10 mouse cellular contexts compared by ENCODE assay signal in genomic region chr17:47899156-47899555, GRCm38 (mm10). TPM values are rescaled to one million over a fixed set of nuclear protein-coding genes. Genes with fewer than 3 reads are reported as not detected.
DNase-seq lines count a peak whose midpoint lies in the region; ATAC-seq and TF ChIP-seq lines count a peak whose summit lies in the region.
"Had no signal": no experiment of that assay in that cellular context is flagged by ENCODE, and none has a peak within 500 bp of the region (broad histone marks: within the 10 kb centered on the region; RNA-seq: fewer than 3 reads in every experiment).

No protein-coding gene starts in this region.

- H3K9ac ChIP-seq in heart, embryonic 11.5 days (ENCODE audit: low read depth, low read length): no peak overlapping the region
- H3K9ac ChIP-seq in forebrain, embryonic 14.5 days (ENCODE audit: low read length): no peak overlapping the region
- H3K9ac ChIP-seq in lung, embryonic 15.5 days: no peak overlapping the region

- H3K9me3 ChIP-seq in heart, embryonic 11.5 days (replicated peaks; ENCODE audit: control insufficient read depth, low read length): no peaks in the 10 kb centered on the region
- peaks cover 7% of the 10 kb centered on the region for H3K9me3 ChIP-seq in E14TG2a.4 (ENCODE audit: low read length)
- no peaks in the 10 kb centered on the region for H3K9me3 ChIP-seq in forebrain, embryonic 14.5 days (replicated peaks; ENCODE audit: control insufficient read depth, low read length)
- no peaks in the 10 kb centered on the region for H3K9me3 ChIP-seq in lung, embryonic 15.5 days
- H3K9me3 ChIP-seq: limb, embryonic 13.5 days had no signal

- no peak for TF ChIP-seq CTCF in E14TG2a.4 (conservative IDR thresholded peaks at IDR 0.05; ENCODE audit: low read length)

- intact Hi-C loops in heart, postnatal 36 days (cut with DNase I): no loop called here

- ATAC-seq in heart, embryonic 11.5 days (replicated peaks; ENCODE audit: insufficient number of reproducible peaks, low FRiP score, low TSS enrichment): no peak
- no peak for ATAC-seq in forebrain, embryonic 14.5 days
- ATAC-seq in lung, embryonic 15.5 days (ENCODE audit: borderline replicate concordance, extremely low read depth, low FRiP score, low TSS enrichment): peak; percentile 64
- no peak for ATAC-seq in megakaryocyte progenitor cell, adult 5-6 weeks (replicated peaks; ENCODE audit: poor library complexity)

- 25% methylated on average over 4 of the region's 4 CpGs for WGBS in heart, embryonic 11.5 days (ENCODE audit: insufficient replicate concordance)
- 21% methylated on average over 4 of the region's 4 CpGs for WGBS in forebrain, embryonic 14.5 days
- 12% methylated on average over 4 of the region's 4 CpGs for WGBS in lung, embryonic 15.5 days

- peaks cover 16% of the 10 kb centered on the region for H3K36me3 ChIP-seq in heart, embryonic 11.5 days (ENCODE audit: control insufficient read depth, insufficient read depth, low read length)
- peaks cover 83% of the 10 kb centered on the region for H3K36me3 ChIP-seq in E14TG2a.4 (ENCODE audit: insufficient read depth, low read length)
- H3K36me3 ChIP-seq in forebrain, embryonic 14.5 days (ENCODE audit: control insufficient read depth, insufficient read depth, low read length): peaks cover 30% of the 10 kb centered on the region
- H3K36me3 ChIP-seq in lung, embryonic 15.5 days: peaks cover 60% of the 10 kb centered on the region

- H3K4me2 ChIP-seq in heart, embryonic 11.5 days: no peak overlapping the region
- H3K4me2 ChIP-seq in forebrain, embryonic 14.5 days (ENCODE audit: low read length): no peak overlapping the region
- H3K4me2 ChIP-seq in lung, embryonic 15.5 days: no peak overlapping the region
- H3K4me2 ChIP-seq: limb, embryonic 13.5 days had no signal

- no peak overlapping the region for H3K4me3 ChIP-seq in heart, embryonic 11.5 days (ENCODE audit: low read depth, low read length)
- peak overlapping the region; percentile 41; the same call in 1 of the 2 replicates for H3K4me3 ChIP-seq in E14TG2a.4 (replicated peaks; ENCODE audit: low read length)
- no peak overlapping the region for H3K4me3 ChIP-seq in forebrain, embryonic 14.5 days (ENCODE audit: low read depth, low read length)
- H3K4me3 ChIP-seq in lung, embryonic 15.5 days: no peak overlapping the region
- H3K4me3 ChIP-seq: limb, embryonic 13.5 days had no signal

- no peak for DNase-seq in heart, postnatal 36 days
- no peak for DNase-seq in forebrain, embryonic 14.5 days (ENCODE audit: low spot score)
- DNase-seq in right cerebral cortex, postnatal 10 days (ENCODE audit: low spot score in 2 of 2): no peak
- DNase-seq in cerebellum, postnatal 36 days: no peak
- DNase-seq: kidney, postnatal 36 days had no signal

- 0 out of 2 replicates have a peak overlapping the region, but pooled peaks have one; percentile 7 for H3K27ac ChIP-seq in heart, embryonic 11.5 days (ENCODE audit: low read depth, low read length)
- peak overlapping the region; percentile 41; the same call in 1 of the 2 replicates for H3K27ac ChIP-seq in forebrain, embryonic 14.5 days (ENCODE audit: low read depth, low read length)
- peak overlapping the region; percentile 63 for H3K27ac ChIP-seq in lung, embryonic 15.5 days
- H3K27ac ChIP-seq: limb, embryonic 13.5 days had no signal

- peaks cover 23% of the 10 kb centered on the region for H3K4me1 ChIP-seq in heart, embryonic 11.5 days (ENCODE audit: control insufficient read depth, insufficient read depth, low read length)
- peaks cover 78% of the 10 kb centered on the region for H3K4me1 ChIP-seq in E14TG2a.4 (replicated peaks; ENCODE audit: low read depth, low read length)
- peaks cover 15% of the 10 kb centered on the region for H3K4me1 ChIP-seq in forebrain, embryonic 14.5 days (ENCODE audit: control insufficient read depth, insufficient read depth, low read length)
- peaks cover 48% of the 10 kb centered on the region for H3K4me1 ChIP-seq in lung, embryonic 15.5 days

- no peaks in the 10 kb centered on the region for H3K27me3 ChIP-seq in heart, embryonic 11.5 days (ENCODE audit: control insufficient read depth, insufficient read depth, low read length)
- H3K27me3 ChIP-seq in E14TG2a.4 (ENCODE audit: insufficient read depth, low read length): no peaks in the 10 kb centered on the region
- no peaks in the 10 kb centered on the region for H3K27me3 ChIP-seq in forebrain, embryonic 14.5 days (replicated peaks; ENCODE audit: control insufficient read depth, insufficient read depth, low read length)
- no peaks in the 10 kb centered on the region for H3K27me3 ChIP-seq in lung, embryonic 15.5 days
- H3K27me3 ChIP-seq: limb, embryonic 13.5 days had no signal

RNA-seq across cellular contexts. Expression of gene Foxp4, which starts 25.3 kb away (rescaled TPM):
- polyA plus RNA-seq in heart, embryonic 11.5 days (2014; fragmentation: Nextera tagmentation; extraction: Ambion mirVana): 15.6 and 21.1 TPM in 2 replicates
- total RNA-seq in heart, postnatal 36 days (2021): 10 to 100 TPM in 1 of 2 experiments, 1 to 10 TPM in 1; 9.5 to 11.3 TPM
- polyA plus RNA-seq in forebrain, embryonic 14.5 days (2014; fragmentation: Nextera tagmentation; extraction: Ambion mirVana): 20.3 and 29.9 TPM in 2 replicates
- 23.7 and 24.1 TPM in 2 replicates for polyA plus RNA-seq in lung, embryonic 15.5 days (2015; fragmentation: Nextera tagmentation; extraction: Ambion mirVana)
- 20.1 and 21.3 TPM in 2 replicates for total RNA-seq in megakaryocyte progenitor cell, adult 5-6 weeks (2015)
- 3.2 and 4.0 TPM in 2 replicates for total RNA-seq in megakaryocyte progenitor cell, adult 5-6 weeks (2017)

Comparison
In these comparisons a context has a peak if more than half of its experiments do, and no peak if none do; other contexts are left out.
1. H3K27ac ChIP-seq: peak in every context shown above with its lines; median percentile 63 in lung, embryonic 15.5 days; 41 in forebrain, embryonic 14.5 days; 7 in heart, embryonic 11.5 days.